Mouse (Mus musculus): ENCODE results near the gene Bcl2a1a.
"Not testable (repeated sequence)": the region's sequence is repeated elsewhere in the genome, so short reads cannot be mapped to it uniquely, and the experiment has no call there.

Bcl2a1a gene

DNA sequence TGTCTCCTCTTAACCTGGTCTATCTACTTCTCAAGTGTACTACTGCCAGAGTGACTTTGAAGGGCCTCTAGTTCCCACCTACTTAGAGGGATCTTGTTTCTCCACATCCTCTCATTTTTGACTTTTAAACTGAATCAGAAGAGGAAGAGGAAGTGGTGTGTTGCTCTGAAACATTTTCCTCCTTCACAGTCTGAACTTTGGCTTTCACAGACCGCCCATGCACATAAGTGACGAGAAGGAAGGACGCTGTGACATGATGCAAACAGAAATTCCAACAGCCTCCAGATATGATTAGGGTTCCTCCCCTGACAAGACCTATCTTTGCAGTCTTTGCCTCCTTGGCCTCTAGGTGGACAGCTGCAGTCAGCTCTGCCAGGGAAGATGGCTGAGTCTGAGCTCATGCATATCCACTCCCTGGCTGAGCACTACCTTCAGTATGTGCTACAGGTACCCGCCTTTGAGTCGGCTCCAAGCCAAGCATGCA is at the start of gene Bcl2a1a:
Gene Bcl2a1a (plus strand): TSS at position 231 of the 484 bp plus-strand sequence.
- not testable (repeated sequence) for DNase-seq (ENCODE audit: extremely low read depth, insufficient read length, low spot score)

DNA sequence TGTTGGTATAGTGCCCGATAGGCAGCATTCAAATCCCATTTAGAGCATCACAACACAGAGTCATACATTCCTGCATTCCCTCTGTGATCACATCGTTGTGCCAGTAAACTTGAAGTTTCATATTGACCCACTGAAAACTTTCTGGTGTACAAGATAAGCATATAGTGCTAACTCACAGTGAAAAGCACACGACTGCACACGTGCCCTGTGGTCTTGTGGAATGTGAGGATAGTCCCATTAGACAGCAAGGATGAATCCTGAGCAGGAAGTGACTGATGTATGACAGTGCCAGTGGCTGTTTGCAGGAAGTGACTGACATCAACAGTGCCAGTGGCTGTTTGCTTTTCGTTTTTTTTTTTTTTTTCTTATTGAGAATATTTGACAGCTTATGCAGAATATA is 40.1 kb upstream of the Bcl2a1a start:
- not testable (repeated sequence) for DNase-seq (ENCODE audit: extremely low read depth, insufficient read length, low spot score)

DNA sequence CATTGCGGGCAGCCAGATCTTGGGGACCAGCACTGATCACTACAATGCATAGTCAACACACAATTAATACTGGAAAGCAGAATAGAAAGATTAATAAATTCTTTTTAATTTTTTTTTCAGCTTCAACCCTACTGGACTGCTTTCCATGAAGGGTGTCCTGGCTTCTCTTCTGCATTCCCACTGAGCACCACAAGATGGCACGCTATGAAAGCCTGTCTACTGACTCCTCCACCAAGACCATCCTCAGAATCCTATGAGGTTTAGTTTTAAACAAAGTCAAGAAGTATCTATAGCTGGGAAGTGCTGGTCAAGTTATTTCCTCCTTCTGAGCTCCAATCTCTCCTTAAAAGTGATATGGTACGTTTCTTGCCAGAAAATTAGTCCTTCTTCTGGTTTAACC is 18.4 kb upstream of the Bcl2a1a start:
- DNase-seq (ENCODE audit: extremely low read depth, insufficient read length, low spot score): not testable (repeated sequence)

DNA sequence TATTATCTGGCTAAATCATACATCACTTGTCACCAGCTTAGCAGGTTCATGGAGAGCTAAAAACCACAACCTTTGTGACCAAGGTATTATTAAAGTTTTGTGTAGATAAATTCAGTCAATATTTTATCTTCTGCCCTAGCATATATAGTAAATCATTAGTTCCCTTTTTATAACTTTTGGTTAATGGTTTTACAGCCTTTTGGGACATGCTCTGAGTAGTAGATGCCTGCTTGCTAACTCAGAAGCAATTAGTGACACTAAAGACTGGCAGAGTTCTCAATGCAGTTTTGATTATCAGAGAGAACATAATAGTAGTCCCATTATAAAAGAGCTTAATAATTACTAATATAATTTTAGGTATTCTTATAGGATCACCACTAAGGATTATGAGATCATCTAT is 5.2 kb upstream of the Bcl2a1a start:
- not testable (repeated sequence) for DNase-seq (ENCODE audit: extremely low read depth, insufficient read length, low spot score)

DNA sequence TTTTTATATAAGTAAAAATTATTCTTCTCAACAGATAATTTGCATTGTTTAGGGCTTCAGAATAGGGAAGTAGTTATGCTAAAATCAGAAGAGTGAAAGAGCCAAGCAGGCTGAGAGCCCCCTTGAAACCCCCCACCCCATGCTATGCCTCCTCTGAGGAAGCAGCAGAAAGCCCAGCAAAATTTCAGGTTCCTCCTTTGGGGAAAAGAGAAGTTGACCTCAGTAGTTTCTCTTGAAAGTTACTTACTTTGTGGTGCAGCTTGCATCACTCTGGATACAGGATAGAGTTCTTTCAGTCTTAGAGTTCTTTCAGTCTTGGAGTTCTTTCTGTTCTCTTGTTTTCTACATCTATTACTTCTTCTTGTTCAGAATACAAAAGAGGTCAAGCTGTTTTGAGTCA is 3.5 kb upstream of the Bcl2a1a start:
- DNase-seq (ENCODE audit: extremely low read depth, insufficient read length, low spot score): not testable (repeated sequence)

DNA sequence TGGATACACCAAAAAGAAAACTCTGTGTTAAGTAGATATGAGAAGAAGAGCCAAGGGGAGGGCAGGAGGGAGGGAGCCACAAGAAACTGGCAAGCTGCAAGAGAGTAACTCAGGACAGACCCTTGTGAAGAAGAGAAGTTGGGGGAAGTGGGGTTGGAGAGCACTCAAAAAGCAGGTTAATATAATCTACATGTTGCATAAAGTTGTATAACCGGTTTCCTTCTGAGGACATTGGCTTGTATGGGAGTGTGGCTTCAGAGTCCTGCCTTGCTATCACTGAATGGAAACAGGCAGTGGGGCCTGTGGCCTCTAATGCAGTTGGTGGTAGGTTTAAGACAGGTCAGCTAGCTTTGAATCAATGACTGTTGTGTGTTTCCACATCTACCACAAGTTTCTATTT is 1.5 kb upstream of the Bcl2a1a start:
- not testable (repeated sequence) for DNase-seq (ENCODE audit: extremely low read depth, insufficient read length, low spot score)

DNA sequence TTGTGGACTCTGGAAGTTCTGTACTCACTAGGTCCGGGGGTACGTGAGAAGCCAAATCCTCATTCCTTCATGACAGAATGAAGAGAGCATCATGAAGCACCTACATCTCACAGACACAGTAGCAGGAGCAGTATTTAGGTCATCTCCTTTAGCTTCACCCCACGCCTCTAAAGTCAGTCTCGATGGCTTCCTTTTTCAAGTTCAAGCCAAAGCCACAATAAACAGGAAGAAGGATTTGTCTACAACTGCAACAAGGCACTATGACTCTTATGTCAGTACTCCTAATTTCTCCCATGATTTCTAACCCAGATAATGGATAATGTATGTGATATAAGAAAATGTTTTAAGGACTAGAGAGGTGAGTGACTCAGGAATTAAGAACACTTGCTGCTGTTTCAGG is 665 bp upstream of the Bcl2a1a start:
- not testable (repeated sequence) for DNase-seq (ENCODE audit: extremely low read depth, insufficient read length, low spot score)

DNA sequence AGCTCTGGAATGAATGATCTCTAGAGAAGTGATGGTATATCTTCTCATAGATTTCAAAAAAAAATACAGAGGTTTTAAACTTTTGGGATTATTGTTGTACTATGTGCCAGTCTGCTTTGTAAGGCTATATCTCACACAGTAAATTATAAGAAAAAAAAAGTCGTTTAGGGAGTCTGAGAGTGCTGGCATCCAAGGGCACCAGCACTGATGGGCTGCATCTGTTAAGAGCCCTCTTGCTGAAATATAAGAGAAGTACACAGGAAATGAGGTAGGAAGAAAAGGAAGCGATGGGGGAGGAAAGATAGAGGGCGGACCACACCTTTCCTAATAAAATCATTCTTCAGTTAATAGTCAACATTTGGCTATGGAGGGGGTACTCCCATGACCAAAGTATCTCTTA is 2.2 kb downstream of the Bcl2a1a start:
- DNase-seq (ENCODE audit: extremely low read depth, insufficient read length, low spot score): no peak

DNA sequence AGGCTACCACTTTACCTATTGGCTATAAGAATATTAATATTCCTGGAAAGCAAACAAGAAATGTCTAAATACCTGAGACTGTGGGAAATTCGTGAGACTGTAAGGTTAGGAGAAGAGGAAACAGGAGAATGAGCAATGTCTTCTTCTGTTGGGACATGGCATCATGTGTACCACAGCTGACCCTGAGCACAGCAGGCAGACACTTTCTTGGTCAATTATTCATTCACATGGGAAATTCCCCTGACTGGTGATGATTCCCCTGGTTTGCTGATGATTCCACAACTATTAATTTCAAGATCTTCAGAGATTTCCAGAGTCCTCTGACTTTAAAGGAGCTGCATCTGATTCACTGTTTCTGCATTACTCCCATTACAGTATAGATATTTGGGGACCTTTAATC is 3.3 kb downstream of the Bcl2a1a start:
- DNase-seq (ENCODE audit: extremely low read depth, insufficient read length, low spot score): not testable (repeated sequence)

DNA sequence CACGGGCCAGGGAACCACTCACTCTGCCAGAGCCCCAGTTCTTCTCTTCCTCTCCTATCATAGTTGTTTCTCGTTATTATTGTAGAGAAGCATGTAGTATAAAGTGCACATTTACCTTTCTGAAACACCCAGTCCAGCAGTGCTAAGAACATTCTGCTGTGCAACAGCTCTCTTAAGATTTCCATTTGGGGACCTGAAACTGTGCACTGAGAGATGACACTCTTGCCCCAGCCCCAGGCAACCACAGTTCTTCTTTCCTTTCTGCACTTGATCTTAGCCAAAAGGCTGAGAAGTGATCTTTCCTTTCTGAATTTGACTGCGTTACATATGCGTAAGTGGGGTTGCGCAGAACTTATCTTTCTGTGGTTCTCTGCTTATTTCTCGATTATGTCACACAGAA is 9.8 kb downstream of the Bcl2a1a start:
- not testable (repeated sequence) for DNase-seq (ENCODE audit: extremely low read depth, insufficient read length, low spot score)

DNA sequence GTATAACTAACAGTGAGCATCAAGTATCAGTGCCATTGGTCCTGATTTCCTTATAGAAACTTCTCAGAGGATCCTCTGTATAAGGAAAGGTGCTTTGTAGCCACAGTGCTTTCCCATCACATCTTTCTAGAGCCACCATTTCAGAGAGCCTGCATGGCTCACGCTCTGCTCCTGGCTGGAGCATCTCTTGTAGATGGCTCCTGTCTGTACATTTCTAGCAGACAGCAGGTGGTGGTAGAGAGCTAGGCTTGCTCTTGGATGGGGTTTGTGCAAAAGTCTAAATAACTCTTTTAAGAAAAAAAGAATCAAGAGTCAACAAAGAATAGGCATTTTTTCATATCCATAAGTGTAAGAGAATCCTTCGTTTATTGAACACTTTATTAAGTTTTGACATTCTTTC is 12.8 kb downstream of the Bcl2a1a start:
- not testable (repeated sequence) for DNase-seq (ENCODE audit: extremely low read depth, insufficient read length, low spot score)

DNA sequence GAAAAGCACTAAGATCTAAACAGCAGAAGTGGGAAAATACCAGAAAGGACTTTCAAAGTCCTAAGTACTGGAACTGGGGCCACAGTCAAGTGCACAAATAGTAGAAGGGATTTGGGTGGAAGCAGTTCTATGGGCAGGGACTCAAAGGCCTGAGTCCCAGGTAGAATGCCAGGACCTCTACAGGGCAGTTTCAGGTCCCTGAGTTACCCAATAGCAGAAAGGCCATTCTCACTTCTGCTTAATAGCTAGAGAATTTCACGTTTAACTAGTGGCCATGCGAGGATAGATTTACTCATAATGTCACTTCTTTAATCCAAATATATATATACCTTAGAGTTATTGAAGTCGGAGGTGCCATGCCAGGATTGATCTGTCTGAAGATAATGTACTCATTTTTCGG is 20.2 kb downstream of the Bcl2a1a start:
- DNase-seq (ENCODE audit: extremely low read depth, insufficient read length, low spot score): not testable (repeated sequence)

DNA sequence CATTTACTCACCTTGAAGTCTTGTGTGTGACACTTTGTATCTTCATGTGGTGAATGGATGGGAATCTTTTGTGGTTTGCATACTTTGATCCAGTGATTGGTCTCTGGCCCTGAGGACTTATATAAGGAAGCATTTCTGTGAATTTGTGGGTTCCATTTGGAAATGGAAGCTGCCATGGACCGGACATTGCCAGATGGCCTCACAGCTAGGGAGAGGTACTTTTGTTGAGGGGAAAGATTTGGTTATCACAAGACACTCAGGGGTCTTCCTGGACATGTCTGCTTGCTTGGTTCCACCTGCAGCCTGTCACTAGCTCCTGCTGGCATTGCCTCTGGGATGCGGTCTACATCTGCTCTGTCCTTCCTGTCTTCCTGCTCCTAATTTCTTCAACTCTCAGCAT is 23.1 kb downstream of the Bcl2a1a start:
- not testable (repeated sequence) for DNase-seq (ENCODE audit: extremely low read depth, insufficient read length, low spot score)

DNA sequence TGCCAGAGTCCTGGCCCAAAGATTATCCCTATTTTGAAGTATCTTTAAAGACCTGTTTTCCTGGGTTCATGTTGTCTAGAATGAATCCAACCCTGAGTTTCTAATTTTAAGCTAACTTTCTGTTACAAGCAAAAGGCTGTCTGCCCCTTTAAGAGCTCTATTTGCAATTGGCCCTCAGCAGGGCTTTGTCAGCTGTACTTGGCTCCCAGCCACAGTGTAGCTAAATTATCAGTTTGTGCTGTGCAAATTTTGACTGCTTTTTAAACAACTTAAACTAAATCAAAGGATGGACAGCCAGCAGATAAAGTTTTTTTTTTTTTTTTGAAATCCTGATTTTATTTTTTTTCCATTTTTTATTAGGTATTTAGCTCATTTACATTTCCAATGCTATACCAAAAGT is 44.8 kb downstream of the Bcl2a1a start:
- not testable (repeated sequence) for DNase-seq (ENCODE audit: extremely low read depth, insufficient read length, low spot score)
